Mouse (Mus musculus) testis, adult 2 months (tissue): ENCODE measurements at regions not wholly inside any gene's neighbourhood (a gene's known extent, or its start where the extent isn't known, plus 50 kb on each side); places are given as distances from the start of the nearest gene placed in this dataset.

ENCODE experiments used
- CTCF ChIP-seq: fragments of 200-500 bp; IDR thresholded peaks from 2 replicates; pipeline ENCODE4 v1.5.1; 2012; ENCODE audit warnings: low read depth, mild to moderate bottlenecking, inconsistent platforms, low read length, moderate library complexity; ENCODE audit not compliant: control insufficient read depth, insufficient read depth, insufficient replicate concordance
- POLR2A ChIP-seq: fragments of 200-500 bp; IDR thresholded peaks from 2 replicates; pipeline ENCODE4 v1.6.1; 2012; ENCODE audit warnings: low read depth, mild to moderate bottlenecking, inconsistent platforms, low read length, moderate library complexity; ENCODE audit not compliant: control insufficient read depth

- no peak for TF ChIP-seq CTCF
- TF ChIP-seq POLR2A, result no peak
Observed at GRCm38 (mm10) chr16:55634691-55635090, 204.0 kb downstream of the Nfkbiz start.
